Mouse (Mus musculus) hindlimb bud, embryonic 11.5 days (tissue): ENCODE data around the gene Trim54.

ENCODE experiments used
- DNase-seq: peaks from one replicate; pipeline ENCODE4 v3.0.0-alpha.2; 2012; ENCODE audit warnings: low read depth, low spot score; ENCODE audit errors: extremely low spot score

Gene Trim54

GRCm38 (mm10) chr5:31116354-31116753 lies at the start of gene Trim54:
Gene Trim54 (plus strand): TSS chr5:31116712.
- no peak for DNase-seq

DNA sequence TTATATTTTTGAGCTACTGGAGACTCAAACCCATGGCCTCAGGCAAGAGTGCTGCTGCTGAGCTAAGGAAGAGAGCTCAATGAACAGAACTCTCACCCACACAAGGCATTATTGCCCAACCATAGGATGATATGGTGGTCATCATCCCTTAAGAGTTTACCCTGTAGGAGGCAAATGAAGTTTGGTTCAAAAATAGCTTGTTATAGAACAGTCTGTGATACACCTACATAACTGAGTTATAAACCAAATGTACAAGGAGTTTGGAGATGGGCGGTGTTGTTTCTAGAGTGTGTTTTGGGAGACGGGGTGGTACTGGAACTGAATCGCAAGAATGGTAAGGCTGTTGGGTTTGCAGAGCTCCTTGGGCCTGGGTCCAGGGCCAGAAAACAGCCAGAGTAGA lies 46.7 kb upstream of the Trim54 start:
- DNase-seq: no peak

DNA sequence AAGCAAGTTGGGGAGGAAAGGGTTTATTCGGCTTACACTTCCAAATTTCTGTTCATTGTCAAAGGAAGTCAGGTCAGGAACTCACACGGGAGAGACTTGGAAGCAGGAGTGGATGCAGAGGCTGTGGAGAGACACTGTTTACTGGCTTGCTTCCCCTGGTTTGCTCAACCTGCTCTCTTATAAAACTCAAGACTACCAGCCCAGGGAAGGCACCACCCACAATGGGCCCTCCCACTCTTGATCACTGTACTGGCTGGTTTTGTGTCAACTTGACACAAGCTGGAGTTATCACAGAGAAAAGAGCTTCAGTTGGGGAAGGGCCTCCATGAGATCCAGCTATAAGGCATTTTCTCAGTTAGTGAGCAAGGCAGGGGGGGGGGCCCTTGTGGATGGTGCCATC lies 45.5 kb upstream of the Trim54 start:
- no peak for DNase-seq

GRCm38 (mm10) chr5:31071821-31072220 lies 44.7 kb upstream of the Trim54 start:
- no peak for DNase-seq

DNA sequence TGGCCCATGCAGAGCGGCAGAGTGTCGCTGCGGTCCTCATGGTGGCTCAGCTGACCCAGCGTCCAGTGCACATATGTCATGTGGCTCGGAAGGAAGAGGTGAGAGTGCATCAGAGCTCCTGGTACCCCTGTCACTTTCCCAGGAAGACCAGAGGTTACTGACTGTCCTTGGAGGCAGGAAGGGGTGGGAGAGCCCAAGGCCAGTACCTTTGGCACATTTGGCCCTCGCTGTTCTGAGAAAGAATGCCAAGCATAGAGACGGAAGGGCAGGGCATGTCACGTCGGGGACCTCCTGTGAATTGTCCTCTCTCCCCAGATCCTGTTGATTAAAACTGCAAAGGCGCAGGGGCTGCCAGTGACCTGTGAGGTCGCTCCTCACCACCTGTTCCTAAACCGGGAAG lies 43.3 kb upstream of the Trim54 start:
- DNase-seq: no peak

DNA sequence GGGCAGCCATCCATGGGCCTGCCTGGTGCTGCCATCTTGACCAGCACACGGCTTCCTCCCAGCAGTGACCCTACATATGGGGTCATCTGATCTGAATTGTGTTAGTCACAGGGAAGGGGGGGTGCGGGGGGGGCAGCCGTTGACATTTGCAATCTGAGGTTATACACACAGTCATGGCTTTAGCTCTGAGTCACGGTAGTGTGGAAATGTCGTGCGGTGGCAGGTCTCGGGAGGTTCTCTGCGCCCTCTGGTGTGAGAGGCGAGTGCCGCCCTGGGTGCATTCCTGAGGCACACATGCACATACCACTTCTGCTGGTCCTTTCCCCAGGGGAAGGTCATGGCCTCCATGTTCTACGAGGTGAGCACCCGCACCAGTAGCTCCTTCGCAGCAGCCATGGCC lies 40.2 kb upstream of the Trim54 start:
- DNase-seq: no peak

- DNase-seq: no peak
Measured at GRCm38 (mm10) chr5:31080059-31080794, 36.3 kb upstream of the Trim54 start.

- DNase-seq: no peak
Measured at GRCm38 (mm10) chr5:31080795-31081164, 35.7 kb upstream of the Trim54 start.

GRCm38 (mm10) chr5:31081386-31081785 lies 35.1 kb upstream of the Trim54 start:
- DNase-seq: no peak

DNA sequence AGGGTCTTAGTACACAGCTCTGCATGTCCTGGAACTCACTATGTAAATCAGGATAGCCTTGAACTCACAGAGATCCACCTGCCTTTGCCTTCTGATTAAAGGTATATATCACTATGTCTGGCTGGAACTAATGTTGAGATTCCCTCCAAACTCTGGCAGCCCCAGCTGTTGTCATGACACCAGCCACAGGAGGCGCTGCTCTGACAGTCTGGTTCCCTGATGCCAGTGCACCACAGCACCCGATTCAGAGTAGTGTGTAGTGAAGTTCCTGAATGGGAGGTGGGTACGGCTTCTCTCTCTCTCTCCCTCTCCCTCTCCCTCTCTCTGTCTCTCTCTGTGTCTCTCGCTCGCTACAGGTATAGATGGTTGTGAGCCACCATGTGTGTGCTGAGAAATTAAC lies 34.2 kb upstream of the Trim54 start:
- DNase-seq: no peak

GRCm38 (mm10) chr5:31082935-31083625 lies 33.4 kb upstream of the Trim54 start:
- no peak for DNase-seq

DNA sequence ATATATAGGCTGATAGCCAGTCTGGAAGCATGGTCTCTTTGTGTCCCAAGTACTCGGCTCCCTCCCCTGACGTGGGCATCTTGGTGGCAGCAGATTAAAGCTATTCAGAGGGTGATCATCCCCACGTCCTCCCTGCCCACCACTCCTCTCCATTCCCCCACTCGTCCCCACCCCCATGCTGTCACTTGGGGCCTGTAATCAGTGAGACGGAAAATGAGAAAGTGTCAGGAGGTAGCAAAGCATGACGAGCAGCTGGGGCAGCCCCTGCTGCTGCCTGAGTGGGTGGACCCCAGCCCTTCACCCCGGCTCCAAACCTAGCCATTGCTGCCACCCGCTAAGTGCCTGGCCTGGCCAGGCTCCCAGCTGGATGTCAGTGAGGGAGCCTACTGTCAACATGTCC lies 32.6 kb upstream of the Trim54 start:
- DNase-seq: no peak

- no peak for DNase-seq
Measured at GRCm38 (mm10) chr5:31086606-31087005, 29.9 kb upstream of the Trim54 start.

DNA sequence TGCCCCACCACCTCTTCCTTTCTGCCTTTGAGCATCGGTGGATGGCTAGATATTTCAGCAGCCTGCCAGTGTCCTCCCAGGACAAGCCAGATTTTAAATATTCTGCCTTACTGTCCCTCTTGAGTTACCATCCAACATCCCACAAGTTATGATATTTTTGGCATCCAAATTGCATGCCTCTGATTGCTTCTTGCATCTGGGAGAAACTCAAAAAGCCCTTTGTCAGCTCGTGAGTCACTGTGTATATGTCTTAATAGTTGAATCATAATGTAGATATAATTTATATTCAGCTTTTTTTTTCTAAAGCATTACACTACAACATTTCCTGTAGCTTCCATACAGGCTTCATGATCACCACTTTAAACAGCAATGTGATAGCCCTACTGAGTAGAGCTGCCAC lies 29.4 kb upstream of the Trim54 start:
- DNase-seq: no peak

DNA sequence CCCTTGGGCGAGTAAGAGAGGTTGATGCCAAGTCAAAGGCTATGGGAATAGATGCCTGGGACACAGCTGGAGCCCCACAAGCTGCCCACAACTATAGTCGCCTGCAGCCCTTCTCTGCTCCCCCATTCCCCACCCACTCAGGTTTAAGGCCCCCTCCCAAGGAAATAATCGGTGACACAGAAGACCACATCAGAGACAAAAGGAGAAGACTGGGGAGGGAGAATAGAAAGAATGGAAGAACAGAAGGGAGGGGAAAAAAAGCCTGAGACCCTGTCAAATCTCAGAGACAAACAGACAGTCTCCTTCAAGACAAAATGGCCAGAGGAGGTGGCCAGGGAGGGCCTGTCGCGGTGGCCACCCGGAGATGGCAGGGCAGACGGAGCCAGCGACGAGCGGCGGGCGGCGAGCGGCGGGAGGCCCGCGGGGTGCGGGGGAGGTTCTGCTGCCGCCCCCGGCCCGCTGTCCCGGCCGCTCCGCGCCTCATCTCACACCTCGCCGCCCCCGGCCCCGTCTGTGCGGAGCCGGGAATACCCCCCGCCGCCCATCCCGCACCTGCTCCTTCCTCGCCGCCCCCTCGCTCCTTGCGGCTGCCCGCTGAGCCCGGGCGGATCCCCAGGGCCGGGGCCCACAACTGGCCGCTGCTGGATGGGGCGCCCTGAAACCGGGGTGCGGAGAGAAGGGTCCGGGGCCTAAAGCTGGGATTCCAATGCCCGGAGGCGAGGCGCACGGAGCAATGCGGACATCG lies 24.1 kb upstream of the Trim54 start:
- DNase-seq: no peak

DNA sequence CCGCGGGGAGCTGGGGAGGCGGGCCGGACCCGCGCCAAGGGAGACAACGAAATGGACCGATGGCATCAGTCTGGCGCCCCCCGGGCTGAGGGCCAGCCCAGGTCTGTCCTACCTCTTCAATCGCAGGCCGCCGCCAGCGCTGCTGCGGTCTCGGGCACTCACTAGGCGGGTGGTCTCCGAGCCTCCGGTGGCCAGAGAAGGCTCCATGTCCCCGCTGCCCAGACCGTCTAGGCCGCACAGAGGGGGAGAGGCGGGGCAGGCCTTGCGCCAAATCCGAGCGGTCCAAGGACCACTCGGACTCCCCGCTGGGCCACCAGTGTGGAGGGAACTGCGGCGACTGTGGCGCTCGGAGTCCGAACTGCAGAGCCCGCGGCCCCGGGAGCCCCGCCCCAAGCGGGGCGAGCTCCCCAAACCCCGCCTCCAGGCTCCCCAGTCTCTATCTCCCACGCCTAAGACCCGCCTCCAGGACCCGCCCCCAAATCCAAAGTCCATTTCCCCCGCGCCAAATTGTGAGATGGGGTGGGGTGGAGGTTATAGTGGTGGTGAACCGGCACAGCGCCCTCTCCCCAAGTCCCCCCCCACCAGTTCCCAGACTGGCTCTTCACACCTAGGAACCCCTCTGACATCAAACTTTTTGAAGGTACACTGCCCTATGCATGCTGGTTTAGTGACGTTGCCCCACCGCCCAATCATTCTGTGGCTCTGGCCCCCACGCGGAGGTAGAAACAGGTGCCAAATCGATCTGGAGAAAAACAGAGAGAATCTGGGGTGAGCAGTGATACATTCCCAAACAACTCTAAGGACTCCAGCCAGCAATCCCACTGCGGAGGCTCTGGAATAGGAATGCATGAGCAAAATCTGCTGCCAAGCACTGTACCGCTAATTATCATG lies 23.1 kb upstream of the Trim54 start:
- no peak for DNase-seq

DNA sequence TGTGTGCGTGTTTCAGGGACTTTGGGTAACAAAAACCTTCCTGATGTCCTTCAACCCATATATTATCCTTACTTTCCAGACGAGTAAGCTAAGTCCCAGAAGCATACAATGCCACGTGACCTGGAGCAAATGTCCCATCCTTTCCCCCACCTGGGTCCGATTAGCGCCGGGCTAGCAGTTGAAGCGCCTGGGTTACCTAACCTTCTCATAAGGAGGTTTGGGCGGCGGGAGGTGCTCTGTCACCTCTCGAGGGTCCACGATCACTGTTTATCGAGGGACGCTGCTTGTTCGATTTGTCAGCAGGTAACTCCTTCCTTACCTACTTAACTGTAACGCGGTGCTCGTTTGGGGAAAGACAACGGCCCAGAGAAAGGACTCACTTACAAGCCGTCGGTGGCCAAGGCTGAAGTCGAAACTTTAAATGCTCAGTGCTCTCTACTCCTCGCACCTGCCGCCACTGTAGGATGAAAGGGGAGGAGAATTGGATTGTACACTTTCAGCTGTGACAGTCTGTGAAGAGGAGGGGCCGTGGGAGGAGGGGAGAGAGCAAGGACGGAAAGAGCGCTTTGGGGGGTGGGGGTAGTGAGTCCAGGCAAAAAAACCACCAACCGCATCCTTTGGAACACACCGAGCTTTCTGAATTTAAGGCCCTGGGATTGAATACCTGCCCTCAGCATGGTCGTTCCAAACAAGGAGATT lies 22.3 kb upstream of the Trim54 start:
- DNase-seq: no peak

DNA sequence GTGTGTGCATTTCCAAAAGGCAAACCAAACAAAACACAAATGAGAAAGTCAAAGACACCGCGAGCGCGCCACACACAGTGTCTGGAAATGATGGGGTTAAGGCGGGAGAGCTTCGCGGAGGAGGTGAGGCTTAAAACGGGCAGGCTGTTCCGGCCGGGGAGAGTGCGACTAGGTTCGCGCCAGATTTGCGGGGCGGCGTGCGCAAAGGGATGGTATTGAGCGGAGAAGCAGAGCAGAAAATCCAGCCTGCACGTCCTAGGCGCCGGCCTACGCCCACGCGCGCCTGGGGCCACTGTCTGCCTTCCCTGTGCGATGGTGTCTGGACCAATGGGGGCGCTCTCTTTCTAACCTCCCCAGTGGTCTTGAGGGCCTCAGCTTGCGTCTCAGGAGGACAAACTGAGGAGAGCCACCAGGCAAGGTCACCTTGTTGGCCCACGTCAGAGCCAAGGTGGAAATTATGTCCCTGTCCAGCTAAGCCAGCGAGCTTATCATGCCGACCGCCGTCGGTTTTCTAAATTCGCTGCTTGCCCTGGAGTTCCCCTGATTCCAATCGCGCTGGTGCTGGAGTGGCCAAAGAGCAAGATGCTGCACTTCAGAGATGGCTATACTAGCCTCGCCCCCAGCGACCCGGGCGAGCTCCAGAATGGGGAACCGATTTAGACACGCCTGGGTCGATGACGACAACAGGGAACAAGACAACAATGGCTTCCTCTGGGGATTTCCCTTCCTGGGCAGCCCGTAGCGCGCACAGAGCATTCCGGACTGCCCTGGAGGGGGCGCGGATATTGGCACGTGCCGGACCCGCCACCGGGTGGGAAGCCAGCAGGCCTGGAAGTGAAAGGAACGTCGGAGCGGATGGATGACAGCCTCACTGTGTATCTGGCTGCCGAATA lies 21.5 kb upstream of the Trim54 start:
- no peak for DNase-seq

DNA sequence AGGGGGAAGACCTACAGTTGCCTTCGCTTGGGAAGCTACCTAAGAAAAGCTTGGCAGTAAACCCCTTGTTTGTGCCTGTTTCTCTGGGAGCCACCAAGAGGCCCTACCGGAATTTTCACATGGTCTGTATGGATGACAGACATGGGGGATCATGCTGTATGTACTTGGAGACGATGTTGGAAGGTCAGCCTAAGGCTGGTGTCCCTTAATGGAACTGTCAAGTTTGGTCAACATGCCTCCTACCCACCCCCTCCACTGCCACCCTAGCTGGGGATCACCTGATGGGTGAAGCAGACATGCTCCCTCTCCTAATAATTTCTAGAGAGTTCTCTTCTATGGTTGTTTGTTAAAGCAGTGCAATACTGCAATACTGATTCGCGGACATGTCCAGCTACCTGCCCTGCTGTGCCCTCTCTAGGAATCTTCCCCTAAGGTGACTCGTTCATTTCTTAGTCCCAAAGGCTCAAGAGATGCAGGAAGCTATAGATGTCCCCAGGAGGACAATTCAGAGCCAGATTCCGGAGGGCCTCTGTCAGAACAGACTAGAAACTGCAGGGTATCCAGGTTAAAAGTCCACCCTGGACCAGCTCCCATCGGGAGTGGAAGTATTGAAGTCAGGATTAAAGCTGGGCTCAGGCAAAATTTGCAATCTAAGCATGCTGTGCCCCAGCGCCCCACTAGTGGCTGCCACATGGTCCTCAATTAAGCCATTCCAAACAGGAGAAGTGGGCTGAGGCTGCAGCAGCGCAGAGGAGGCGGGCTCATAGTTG lies 20.6 kb upstream of the Trim54 start:
- DNase-seq: no peak
